Mouse (Mus musculus) liver, embryonic 13.5 days (tissue): ENCODE results near the gene Foxp1. TPM values are rescaled to one million over a fixed set of nuclear protein-coding genes. Genes with fewer than 3 reads are reported as not detected.

Experiments used
- ATAC-seq: fragments of 200-750 bp; cut with Nextera tagmentation; 2 replicates; pipeline ENCODE4 v1.8.0; 2017; ENCODE audit warnings: low read depth, mild to moderate bottlenecking, moderate number of reproducible peaks, moderate library complexity
- DNase-seq: peaks from one replicate; pipeline ENCODE4 v3.0.0; 2022
- H3K27ac ChIP-seq: fragments of 300-500 bp; sonication (generic); 2 replicates; pipeline ENCODE4 v1.5.1; 2015; ENCODE audit warnings: moderate library complexity, mild to moderate bottlenecking, inconsistent platforms
- H3K27me3 ChIP-seq: fragments of 300-500 bp; sonication (generic); 2 replicates; pipeline ENCODE4 v1.6.1; 2015; ENCODE audit warnings: mild to moderate bottlenecking, inconsistent platforms
- H3K36me3 ChIP-seq: fragments of 300-500 bp; sonication (generic); 2 replicates; pipeline ENCODE4 v1.6.1; 2015; ENCODE audit warnings: mild to moderate bottlenecking, inconsistent platforms
- H3K4me1 ChIP-seq: fragments of 300-500 bp; sonication (generic); replicated peaks from 2 replicates; pipeline ENCODE4 v1.6.1; 2015; ENCODE audit warnings: inconsistent platforms
- H3K4me2 ChIP-seq: fragments of 300-500 bp; sonication (generic); 2 replicates; pipeline ENCODE4 v1.6.1; 2015; ENCODE audit warnings: inconsistent platforms, mild to moderate bottlenecking, moderate library complexity
- H3K4me3 ChIP-seq: fragments of 300-500 bp; sonication (generic); replicated peaks from 2 replicates; pipeline ENCODE4 v1.5.1; 2015; ENCODE audit warnings: mild to moderate bottlenecking, inconsistent platforms
- H3K9ac ChIP-seq: fragments of 300-500 bp; sonication (generic); 2 replicates; pipeline ENCODE4 v1.6.1; 2015; ENCODE audit warnings: mild to moderate bottlenecking, inconsistent platforms
- H3K9me3 ChIP-seq: fragments of 300-500 bp; sonication (generic); replicated peaks from 2 replicates; pipeline ENCODE4 v1.6.1; 2016; ENCODE audit warnings: inconsistent platforms
- WGBS: fragments of 180-500 bp; shearing (Covaris S2); methylation state at CpG from one replicate; pipeline ENCODE4 v1.1.7; 2015; ENCODE audit not compliant: insufficient replicate concordance; 5-methylcytosine and 5-hydroxymethylcytosine counted together
- microRNA-seq: library from miRNA; unstranded; fragments of <30 nt; microRNA quantifications from one replicate; pipeline ENCODE4, GENCODE M21; 2016
- polyA plus RNA-seq: library from polyadenylated mRNA; unstranded; fragments of >200 nt; fragmentation: Nextera tagmentation; extraction: Ambion mirVana; gene quantifications from 2 replicates; pipeline ENCODE4 v1.2.1, GENCODE M21; 2015

Foxp1 gene
- polyA plus RNA-seq, 1 experiment from 2014 or later = 14.2 TPM

DNA sequence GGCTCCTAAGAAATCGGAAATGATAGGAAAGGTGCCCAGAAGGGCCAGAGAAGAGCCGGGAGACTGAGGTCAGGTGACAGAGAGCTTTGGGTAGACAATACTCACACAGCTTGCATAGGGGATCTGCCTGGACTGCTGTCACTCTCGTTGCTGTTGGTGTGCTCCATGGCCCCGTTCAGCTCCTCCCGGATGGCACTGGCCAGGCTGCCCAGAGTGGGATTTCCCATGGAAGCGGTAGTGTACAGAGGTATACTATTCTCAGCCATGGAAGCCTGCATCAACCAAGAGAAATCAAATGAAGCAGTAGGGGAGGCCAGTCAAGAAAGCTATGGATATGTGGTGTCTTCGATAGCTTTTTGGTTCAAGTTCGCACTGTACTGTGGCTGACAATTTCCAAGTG lies 587.4 kb downstream of the Foxp1 start:
- no peak for DNase-seq
- peaks cover 28% of the 10 kb centered on the region for H3K36me3 ChIP-seq
- H3K9ac ChIP-seq = no peak overlapping the region
- ATAC-seq = no peak
- H3K4me2 ChIP-seq = no peak overlapping the region
- no peak overlapping the region for H3K27ac ChIP-seq
- no peaks in the 10 kb centered on the region for H3K4me1 ChIP-seq
- no peaks in the 10 kb centered on the region for H3K27me3 ChIP-seq
- 82% methylated on average over 8 of the region's 8 CpGs for WGBS
- no peak overlapping the region for H3K4me3 ChIP-seq
- H3K9me3 ChIP-seq = no peaks in the 10 kb centered on the region

DNA sequence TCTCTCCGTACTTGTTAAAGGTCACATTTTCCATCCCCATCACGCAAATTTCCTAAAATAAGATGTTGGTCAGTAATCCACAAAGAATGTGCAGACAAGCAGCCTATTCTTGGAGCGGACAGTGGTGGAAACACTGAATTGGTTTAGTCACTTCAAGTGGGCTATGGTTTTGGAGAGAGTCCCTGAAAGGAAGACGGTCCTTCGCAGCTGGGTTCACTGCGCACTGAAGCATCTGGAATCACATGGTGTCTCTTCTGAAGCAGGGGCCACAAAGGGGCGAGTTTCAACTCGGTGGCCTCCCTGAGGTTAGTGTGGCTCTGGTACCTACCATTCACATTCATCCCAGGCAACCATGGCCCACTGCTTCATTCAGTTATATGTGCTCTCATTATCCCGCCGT lies 588.1 kb downstream of the Foxp1 start:
- H3K4me1 ChIP-seq = no peaks in the 10 kb centered on the region
- no peak overlapping the region for H3K9ac ChIP-seq
- H3K27ac ChIP-seq = no peak overlapping the region
- no peaks in the 10 kb centered on the region for H3K27me3 ChIP-seq
- H3K36me3 ChIP-seq = peaks cover 33% of the 10 kb centered on the region
- WGBS = 87% methylated on average over 10 of the region's 10 CpGs
- ATAC-seq = no peak
- H3K9me3 ChIP-seq = no peaks in the 10 kb centered on the region
- no peak overlapping the region for H3K4me2 ChIP-seq
- DNase-seq = no peak
- H3K4me3 ChIP-seq = no peak overlapping the region

DNA sequence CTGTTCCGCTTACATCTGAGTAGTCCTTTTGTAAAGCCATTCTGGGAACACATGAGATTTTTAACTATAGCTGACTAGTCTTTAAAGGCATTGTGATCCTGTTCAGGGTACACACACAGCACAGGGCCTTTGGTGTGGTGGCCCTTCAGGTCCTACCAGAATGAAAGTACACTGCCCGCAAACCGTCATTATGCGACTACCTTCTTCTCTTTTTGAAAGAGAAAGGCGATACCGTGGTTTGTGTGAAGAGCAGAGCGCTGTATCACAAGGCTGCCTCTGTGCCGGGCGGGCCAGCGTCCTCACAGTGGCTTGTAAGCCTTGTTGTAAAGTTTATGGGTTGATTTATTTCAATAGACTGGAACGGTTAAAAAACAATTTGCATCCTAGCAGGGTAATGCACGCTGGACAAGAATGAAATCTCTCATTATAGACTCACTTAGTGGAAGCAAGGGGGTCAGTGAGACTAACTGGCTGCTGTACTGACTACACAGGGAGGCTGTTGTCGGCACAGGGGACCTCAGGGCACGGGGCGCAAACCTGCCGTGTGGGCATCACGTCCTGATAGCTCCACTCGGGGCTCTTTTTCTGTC lies 589.3 kb downstream of the Foxp1 start:
- ATAC-seq (no peak), DNase-seq (no peak)
- no peak overlapping the region for H3K4me2 ChIP-seq
- H3K4me1 ChIP-seq = no peaks in the 10 kb centered on the region
- H3K4me3 ChIP-seq = no peak overlapping the region
- H3K36me3 ChIP-seq = peaks cover 40% of the 10 kb centered on the region
- no peaks in the 10 kb centered on the region for H3K9me3 ChIP-seq
- no peak overlapping the region for H3K9ac ChIP-seq
- H3K27ac ChIP-seq = no peak overlapping the region
- 86% methylated on average over 18 of the region's 18 CpGs for WGBS
- no peaks in the 10 kb centered on the region for H3K27me3 ChIP-seq

DNA sequence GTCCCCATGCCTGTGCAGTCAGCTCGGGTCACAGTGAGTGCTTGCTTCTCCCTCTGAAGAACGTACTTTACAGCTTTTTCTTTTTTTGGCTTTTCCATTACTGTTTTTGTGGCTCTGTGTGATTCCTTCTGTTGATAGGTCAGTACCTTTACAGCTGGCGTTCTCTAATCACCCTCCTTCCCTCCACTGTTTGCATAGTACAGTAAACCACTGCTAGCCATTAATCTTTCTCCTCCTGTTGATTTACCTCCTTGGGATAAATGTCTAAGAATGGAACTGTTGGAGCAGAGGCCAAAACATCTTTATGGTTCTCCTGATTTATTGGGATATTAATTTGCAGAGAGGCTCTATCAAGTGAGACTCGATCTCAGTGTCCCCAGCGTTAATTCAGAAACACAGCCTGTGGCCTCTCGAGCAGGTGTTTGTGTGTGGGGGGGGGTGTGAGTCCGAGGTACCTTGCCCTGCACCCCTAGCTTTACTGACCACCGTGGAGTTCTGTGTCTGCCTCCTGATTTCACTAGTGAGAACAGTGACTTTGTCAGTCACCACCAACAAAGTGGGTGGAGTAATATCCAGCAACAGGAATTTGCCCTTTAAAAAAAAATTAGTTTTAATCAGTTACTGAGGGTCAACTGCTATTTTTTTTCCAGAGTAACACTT lies 590.5 kb downstream of the Foxp1 start:
- Histone ChIP-seq H3K4me3 (no peak overlapping the region), H3K9me3 (no peaks in the 10 kb centered on the region), H3K9ac (no peak overlapping the region), H3K36me3 (peaks cover 40% of the 10 kb centered on the region), H3K4me2 (no peak overlapping the region), H3K27me3 (no peaks in the 10 kb centered on the region), H3K4me1 (no peaks in the 10 kb centered on the region), H3K27ac (no peak overlapping the region)
- DNase-seq (no peak), ATAC-seq (no peak)
- WGBS = 67% methylated on average over 8 of the region's 8 CpGs

DNA sequence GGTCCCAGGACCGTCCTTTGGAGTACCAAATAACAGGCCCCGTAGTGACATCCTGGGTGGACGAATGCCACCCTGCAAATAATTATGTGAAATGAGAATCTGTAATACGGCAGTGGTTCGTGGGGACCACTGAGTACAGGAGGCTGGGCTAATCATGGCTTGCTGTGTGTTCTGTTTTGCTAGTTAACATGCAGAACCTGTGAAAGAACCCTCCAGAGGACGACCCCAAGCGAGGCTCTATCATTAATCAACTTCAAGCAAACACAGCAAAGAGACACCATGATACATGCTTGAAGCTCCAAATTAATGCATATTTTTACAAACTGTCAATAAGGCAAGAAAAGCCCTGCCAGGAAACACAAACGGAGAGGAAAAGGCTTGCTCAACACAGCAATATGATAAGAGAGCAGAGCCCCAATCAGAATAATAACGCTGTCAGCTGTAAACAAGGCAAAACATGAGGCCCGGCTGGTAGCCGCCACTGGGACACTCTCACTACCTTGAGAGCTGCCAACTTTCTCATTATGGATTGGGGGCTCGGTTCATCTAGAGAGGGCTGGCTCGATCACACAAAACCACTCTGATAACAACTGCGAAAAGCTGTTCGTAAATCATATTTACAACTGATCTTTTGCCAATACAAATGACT lies 591.7 kb downstream of the Foxp1 start:
- Histone ChIP-seq H3K4me1 (no peaks in the 10 kb centered on the region), H3K9me3 (no peaks in the 10 kb centered on the region), H3K9ac (no peak overlapping the region), H3K36me3 (peaks cover 40% of the 10 kb centered on the region), H3K4me3 (no peak overlapping the region), H3K4me2 (no peak overlapping the region), H3K27ac (no peak overlapping the region), H3K27me3 (no peaks in the 10 kb centered on the region)
- DNase-seq (no peak), ATAC-seq (no peak)
- WGBS = 75% methylated on average over 15 of the region's 15 CpGs

DNA sequence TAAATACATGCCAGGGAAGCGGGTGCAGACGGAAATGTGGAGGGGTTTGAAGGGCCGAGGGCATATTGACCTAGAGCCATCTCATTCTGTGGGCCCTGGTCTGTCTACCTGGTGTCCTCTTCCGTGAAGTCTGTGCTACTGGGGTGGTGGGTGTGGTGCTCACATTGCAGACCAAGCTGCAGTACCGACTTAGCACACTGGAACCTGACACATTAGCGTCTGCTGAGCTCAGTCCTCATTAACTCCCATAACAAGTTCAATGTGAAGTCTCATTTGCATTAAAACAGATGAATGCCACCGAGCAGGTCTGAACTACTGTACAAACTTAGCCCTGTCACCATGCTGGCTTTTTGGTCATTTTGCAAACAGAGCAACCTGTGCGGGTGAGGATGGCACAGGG lies 594.2 kb downstream of the Foxp1 start:
- H3K4me2 ChIP-seq = no peak overlapping the region
- no peak overlapping the region for H3K4me3 ChIP-seq
- WGBS = 76% methylated on average over 8 of the region's 8 CpGs
- no peak overlapping the region for H3K9ac ChIP-seq
- no peaks in the 10 kb centered on the region for H3K27me3 ChIP-seq
- ATAC-seq = no peak
- DNase-seq = no peak
- H3K9me3 ChIP-seq = no peaks in the 10 kb centered on the region
- H3K36me3 ChIP-seq = peaks cover 26% of the 10 kb centered on the region
- H3K27ac ChIP-seq = no peak overlapping the region
- H3K4me1 ChIP-seq = no peaks in the 10 kb centered on the region

DNA sequence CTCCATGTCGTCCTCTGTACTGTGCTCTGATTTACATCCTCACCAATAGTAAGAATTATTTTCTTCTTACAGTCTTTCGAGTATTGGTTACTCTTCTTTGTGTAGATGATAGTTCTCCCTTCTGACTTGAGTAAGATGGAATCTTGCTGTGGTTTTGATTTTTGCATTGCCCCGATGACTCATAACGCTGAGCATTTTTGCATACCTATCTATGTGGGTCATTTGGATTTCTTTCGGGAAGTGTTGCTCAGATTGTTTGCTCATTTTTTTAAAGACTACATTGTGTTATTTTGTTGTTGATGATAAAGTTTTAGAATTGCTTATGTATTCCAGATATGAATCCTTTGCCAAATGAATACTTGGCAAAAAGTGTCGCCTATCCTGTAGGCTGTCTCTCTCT lies 621.3 kb downstream of the Foxp1 start:
- WGBS = 68% methylated on average over 6 of the region's 6 CpGs
- ATAC-seq = no peak

DNA sequence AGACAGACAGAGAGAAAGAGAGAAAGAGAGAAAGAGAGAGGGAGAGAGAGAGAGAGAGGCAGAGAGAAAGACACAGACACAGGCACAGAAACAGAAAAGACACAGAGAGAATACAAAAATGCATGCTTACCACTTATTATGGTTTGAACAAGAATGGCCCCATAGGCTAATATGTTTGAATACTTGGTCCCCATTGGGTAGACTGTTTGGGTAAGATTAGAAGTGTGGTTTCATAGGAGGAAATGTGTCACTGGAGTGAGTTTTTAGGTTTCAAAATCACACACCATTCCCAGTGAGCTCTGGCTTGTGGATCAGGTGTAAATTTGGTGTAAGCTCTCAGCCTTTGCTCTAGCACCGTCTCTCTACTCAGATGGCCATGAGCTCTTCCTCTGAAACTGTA lies 644.3 kb downstream of the Foxp1 start:
- WGBS = 60% methylated on average over 1 of the region's 1 CpGs
- Histone ChIP-seq H3K9ac (no peak overlapping the region), H3K27me3 (no peaks in the 10 kb centered on the region), H3K4me3 (no peak overlapping the region), H3K9me3 (no peaks in the 10 kb centered on the region), H3K4me1 (no peaks in the 10 kb centered on the region), H3K36me3 (no peaks in the 10 kb centered on the region), H3K27ac (no peak overlapping the region), H3K4me2 (no peak overlapping the region)
- DNase-seq (no peak), ATAC-seq (no peak)

More for the DNA sequence above, 621.3 kb downstream of the Foxp1 start:
- Histone ChIP-seq H3K36me3 (no peaks in the 10 kb centered on the region), H3K9me3 (no peaks in the 10 kb centered on the region), H3K27me3 (no peaks in the 10 kb centered on the region), H3K4me1 (no peaks in the 10 kb centered on the region), H3K27ac (no peak overlapping the region), H3K4me3 (no peak overlapping the region), H3K4me2 (no peak overlapping the region), H3K9ac (no peak overlapping the region)
- DNase-seq = no peak

DNA sequence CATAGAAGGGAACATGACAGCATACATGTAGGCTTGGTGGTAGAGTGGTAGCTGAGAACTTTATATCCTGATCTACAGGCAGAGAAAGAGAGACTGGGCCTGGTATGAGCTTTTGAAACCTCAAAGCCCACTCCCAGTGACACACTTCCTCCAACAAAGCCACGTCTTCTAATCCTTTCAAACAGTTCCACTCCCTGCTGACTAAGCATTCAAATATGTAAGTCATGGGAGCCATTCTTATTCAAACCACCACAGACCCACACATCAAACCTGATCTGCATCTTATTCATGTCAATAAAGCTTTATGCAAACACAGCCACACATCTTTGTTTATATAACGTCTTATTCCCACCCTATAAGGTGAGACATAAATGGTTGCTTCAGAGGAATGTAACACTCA lies 646.1 kb downstream of the Foxp1 start:
- Histone ChIP-seq H3K4me3 (no peak overlapping the region), H3K9me3 (no peaks in the 10 kb centered on the region), H3K9ac (no peak overlapping the region), H3K36me3 (no peaks in the 10 kb centered on the region), H3K27ac (no peak overlapping the region), H3K4me1 (no peaks in the 10 kb centered on the region), H3K4me2 (no peak overlapping the region), H3K27me3 (no peaks in the 10 kb centered on the region)
- 54% methylated on average over 2 of the region's 2 CpGs for whole genome bisulfite sequencing
- ATAC-seq = no peak
- DNase-seq = no peak

Small RNA genes within 50 kb of the gene (microRNA-seq; reads per million reads assigned to microRNA genes)
- not detected for gene Gm22328
- gene Gm49348 = not detected

Other genes with a start within 250 kb of the Foxp1 start
- gene Eif4e3, start 144.1 kb upstream of the Foxp1 start, polyA plus RNA-seq = 1.9 TPM in 2 replicates
- 0.42 and 0.58 TPM in 2 replicates for gene Gm20696, start 144.1 kb upstream of the Foxp1 start, polyA plus RNA-seq
- gene Gpr27, start 170.0 kb upstream of the Foxp1 start, polyA plus RNA-seq = 0.05 and 0.13 TPM in 2 replicates
- gene Prok2, start 203.7 kb upstream of the Foxp1 start, polyA plus RNA-seq = not detected in 2 replicates